Mouse (Mus musculus) cerebral cortex, adult 2 months (tissue): Measurements from ENCODE around the gene Cox6a1.

ENCODE experiments used
- WGBS: fragments of 180-500 bp; shearing (Covaris S2); methylation state at CpG from one replicate; pipeline ENCODE4 v1.1.7; 2018; 5-methylcytosine and 5-hydroxymethylcytosine counted together

Gene Cox6a1

GRCm38 (mm10) chr5:115349225-115349555, 409 bp upstream of the Cox6a1 start:
- WGBS, result under 1% methylated on average over 18 of the region's 18 CpGs

- 2% methylated on average over 5 of the region's 5 CpGs for WGBS
Measured at GRCm38 (mm10) chr5:115347564-115347963, 1.2 kb downstream of the Cox6a1 start.

GRCm38 (mm10) chr5:115341314-115342165, 7.2 kb downstream of the Cox6a1 start:
- WGBS, result 10% methylated on average over 36 of the region's 36 CpGs

- WGBS, result under 1% methylated on average over 62 of the region's 62 CpGs
Measured at GRCm38 (mm10) chr5:115340577-115341313, 8.0 kb downstream of the Cox6a1 start, which contains the start of the genes Gatc and Triap1. Gene Gatc, minus strand, starts transcription at chr5:115341178. Gene Triap1, plus strand, starts transcription at chr5:115341225.

- 22% methylated on average over 7 of the region's 7 CpGs for WGBS
Measured at GRCm38 (mm10) chr5:115340007-115340406, 8.8 kb downstream of the Cox6a1 start.

- WGBS, result 48% methylated on average over 3 of the region's 3 CpGs
Measured at GRCm38 (mm10) chr5:115333626-115334025, 15.2 kb downstream of the Cox6a1 start.

- 41% methylated on average over 9 of the region's 9 CpGs for WGBS
Measured at GRCm38 (mm10) chr5:115330955-115331354, 17.8 kb downstream of the Cox6a1 start.

- WGBS, result 1% methylated on average over 55 of the region's 55 CpGs
Measured at GRCm38 (mm10) chr5:115327610-115328548, 20.9 kb downstream of the Cox6a1 start.

- WGBS, result under 1% methylated on average over 80 of the region's 97 CpGs
Measured at GRCm38 (mm10) chr5:115326875-115327609, 21.7 kb downstream of the Cox6a1 start, which contains the start of gene Srsf9. Gene Srsf9, plus strand, starts transcription at chr5:115327177.

GRCm38 (mm10) chr5:115326256-115326831, 22.4 kb downstream of the Cox6a1 start:
- 14% methylated on average over 11 of the region's 11 CpGs for WGBS

GRCm38 (mm10) chr5:115319004-115319940, 29.5 kb downstream of the Cox6a1 start:
- under 1% methylated on average over 22 of the region's 22 CpGs for WGBS

GRCm38 (mm10) chr5:115317645-115318328, 31.0 kb downstream of the Cox6a1 start:
- WGBS, result 25% methylated on average over 10 of the region's 10 CpGs

- 22% methylated on average over 14 of the region's 14 CpGs for WGBS
Measured at GRCm38 (mm10) chr5:115316968-115317644, 31.7 kb downstream of the Cox6a1 start.

- WGBS, result 78% methylated on average over 5 of the region's 5 CpGs
Measured at GRCm38 (mm10) chr5:115313668-115313943, 35.2 kb downstream of the Cox6a1 start.

- WGBS, result 74% methylated on average over 10 of the region's 10 CpGs
Measured at GRCm38 (mm10) chr5:115312816-115313667, 35.7 kb downstream of the Cox6a1 start.

- WGBS, result 90% methylated on average over 4 of the region's 4 CpGs
Measured at GRCm38 (mm10) chr5:115312354-115312753, 36.4 kb downstream of the Cox6a1 start.

- 82% methylated on average over 4 of the region's 7 CpGs for WGBS
Measured at GRCm38 (mm10) chr5:115302190-115302589, 46.6 kb downstream of the Cox6a1 start.
